Comparison of ENCODE assay signal across 8 mouse cellular contexts in the genomic region with DNA sequence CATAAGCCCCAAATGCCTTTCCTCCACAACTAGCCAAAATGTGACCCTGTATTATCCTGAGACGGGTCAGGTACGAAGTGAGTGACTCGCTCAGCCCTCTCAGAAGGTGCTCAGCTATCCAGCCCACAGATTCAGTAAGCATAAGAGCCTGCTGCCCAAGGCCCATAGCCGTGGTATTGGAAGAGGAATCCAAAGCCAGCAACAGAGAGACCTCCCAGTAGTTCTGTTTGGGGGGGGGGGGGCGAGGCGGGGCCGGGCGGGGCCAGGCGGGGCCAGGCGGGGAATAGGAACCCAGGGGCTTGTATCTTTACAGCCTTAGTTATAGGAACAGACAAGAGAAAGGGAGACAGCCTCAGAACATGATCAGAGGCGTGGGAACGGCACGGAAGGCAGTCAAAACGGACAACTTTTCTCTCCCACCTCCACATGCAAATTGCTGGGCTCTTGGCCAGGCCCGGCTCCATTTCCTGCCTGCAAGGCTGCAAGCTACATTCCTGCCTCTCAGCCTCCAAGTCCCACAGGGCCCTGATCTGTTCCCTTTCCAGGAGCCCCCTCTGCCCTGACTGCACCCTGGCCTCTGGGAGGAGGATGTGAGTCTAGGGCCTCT. TPM values are rescaled to one million over a fixed set of nuclear protein-coding genes. Genes with fewer than 3 reads are reported as not detected.
A peak's percentile ranks its signal among the peaks of the same experiment; 100 is the strongest.
DNase-seq lines count a peak whose midpoint lies in the region; ATAC-seq and TF ChIP-seq lines count a peak whose summit lies in the region.
"Had no signal": no experiment of that assay in that cellular context is flagged by ENCODE, and none has a peak within 500 bp of the region (broad histone marks: within the 10 kb centered on the region; RNA-seq: fewer than 3 reads in every experiment).

No protein-coding gene starts in this region.

- 0 out of 2 replicates have a peak overlapping the region, but pooled peaks have one; percentile 8 for H3K4me2 ChIP-seq in forebrain, embryonic 11.5 days (ENCODE audit: low read depth, low read length, severe bottlenecking)
- H3K4me2 ChIP-seq in heart, embryonic 13.5 days: peak overlapping the region; percentile 72
- peak overlapping the region; percentile 67 for H3K4me2 ChIP-seq in kidney, embryonic 15.5 days
- H3K4me2 ChIP-seq in limb, embryonic 11.5 days (ENCODE audit: low read depth, severe bottlenecking): peak overlapping the region; percentile 29
- H3K4me2 ChIP-seq in midbrain, postnatal 0 days (ENCODE audit: low read depth, low read length, poor library complexity, severe bottlenecking): peak overlapping the region; percentile 6; the same call in 1 of the 2 replicates

- H3K36me3 ChIP-seq in forebrain, embryonic 11.5 days (ENCODE audit: control insufficient read depth, insufficient read depth, low read length): no peaks in the 10 kb centered on the region
- peaks cover 11% of the 10 kb centered on the region; the same call in 1 of the 2 replicates for H3K36me3 ChIP-seq in heart, embryonic 13.5 days
- peaks cover 16% of the 10 kb centered on the region for H3K36me3 ChIP-seq in kidney, embryonic 15.5 days
- H3K36me3 ChIP-seq in limb, embryonic 11.5 days (ENCODE audit: control insufficient read depth, insufficient read depth, low read length): no peaks in the 10 kb centered on the region
- no peaks in the 10 kb centered on the region for H3K36me3 ChIP-seq in midbrain, postnatal 0 days (ENCODE audit: insufficient read depth, low read length)

- 24% methylated on average over 15 of the region's 15 CpGs for WGBS in forebrain, embryonic 11.5 days
- WGBS in heart, embryonic 13.5 days: 17% methylated on average over 11 of the region's 15 CpGs
- 15% methylated on average over 13 of the region's 15 CpGs for WGBS in kidney, embryonic 15.5 days
- 17% methylated on average over 15 of the region's 15 CpGs for WGBS in limb, embryonic 11.5 days
- 29% methylated on average over 15 of the region's 15 CpGs for WGBS in midbrain, postnatal 0 days

- H3K9me3 ChIP-seq in forebrain, embryonic 11.5 days (ENCODE audit: control insufficient read depth, low read length): no peaks in the 10 kb centered on the region
- no peaks in the 10 kb centered on the region for H3K9me3 ChIP-seq in heart, embryonic 13.5 days
- no peaks in the 10 kb centered on the region for H3K9me3 ChIP-seq in kidney, embryonic 15.5 days (replicated peaks)
- no peaks in the 10 kb centered on the region for H3K9me3 ChIP-seq in limb, embryonic 11.5 days (ENCODE audit: control insufficient read depth, low read length)
- H3K9me3 ChIP-seq in midbrain, postnatal 0 days (ENCODE audit: low read length): no peaks in the 10 kb centered on the region

- ATAC-seq in forebrain, embryonic 11.5 days (replicated peaks; ENCODE audit: low FRiP score): no peak
- ATAC-seq in heart, embryonic 13.5 days (ENCODE audit: extremely low read depth, insufficient number of reproducible peaks, low FRiP score, low TSS enrichment): 0 out of 2 replicates have a peak, but pooled peaks have one; percentile 17
- ATAC-seq in kidney, embryonic 15.5 days (replicated peaks; ENCODE audit: low FRiP score): peak; percentile 57
- no peak; the same call in 1 of the 2 replicates for ATAC-seq in limb, embryonic 11.5 days (ENCODE audit: insufficient number of reproducible peaks, low FRiP score, low TSS enrichment, low read depth)
- ATAC-seq in midbrain, postnatal 0 days (ENCODE audit: low FRiP score): no peak

- no peak overlapping the region for H3K27ac ChIP-seq in forebrain, embryonic 11.5 days (ENCODE audit: low read depth, low read length)
- H3K27ac ChIP-seq in heart, embryonic 13.5 days (replicated peaks): peak overlapping the region; percentile 91
- H3K27ac ChIP-seq in kidney, embryonic 15.5 days: peak overlapping the region; percentile 95
- H3K27ac ChIP-seq in limb, embryonic 11.5 days (replicated peaks; ENCODE audit: low read depth, low read length): peak overlapping the region; percentile 84
- H3K27ac ChIP-seq in midbrain, postnatal 0 days (ENCODE audit: low read depth, low read length): no peak overlapping the region

- DNase-seq in adrenal gland, postnatal 25 days: peak; percentile 65
- DNase-seq in forebrain, embryonic 11.5 days (ENCODE audit: low spot score): peak; percentile 60
- peak; percentile 70 for DNase-seq in limb, embryonic 11.5 days (ENCODE audit: low spot score)
- peak; percentile 41 for DNase-seq in midbrain, postnatal 0 days (ENCODE audit: low spot score)
- DNase-seq in testis, postnatal 14 days (ENCODE audit: low spot score): peak; percentile 69

- no peak overlapping the region for H3K9ac ChIP-seq in forebrain, embryonic 11.5 days (ENCODE audit: low read length)
- peak overlapping the region; percentile 54 for H3K9ac ChIP-seq in heart, embryonic 13.5 days
- no peak overlapping the region for H3K9ac ChIP-seq in kidney, embryonic 15.5 days
- peak overlapping the region; percentile 53 for H3K9ac ChIP-seq in limb, embryonic 11.5 days (ENCODE audit: low read length)
- H3K9ac ChIP-seq in midbrain, postnatal 0 days (replicated peaks; ENCODE audit: low read length, poor library complexity, severe bottlenecking): no peak overlapping the region

- peaks cover 4% of the 10 kb centered on the region; the same call in 1 of the 2 replicates for H3K27me3 ChIP-seq in forebrain, embryonic 11.5 days (ENCODE audit: control insufficient read depth, insufficient read depth, low read length)
- H3K27me3 ChIP-seq in heart, embryonic 13.5 days (replicated peaks): peaks cover 12% of the 10 kb centered on the region; the same call in 1 of the 2 replicates
- H3K27me3 ChIP-seq in kidney, embryonic 15.5 days: no peaks in the 10 kb centered on the region
- no peaks in the 10 kb centered on the region for H3K27me3 ChIP-seq in limb, embryonic 11.5 days (ENCODE audit: control insufficient read depth, insufficient read depth, low read length)
- peaks cover 1% of the 10 kb centered on the region for H3K27me3 ChIP-seq in midbrain, postnatal 0 days (ENCODE audit: insufficient read depth, low read length)

- H3K4me3 ChIP-seq in forebrain, embryonic 11.5 days (ENCODE audit: low read depth, low read length): no peak overlapping the region
- peak overlapping the region; percentile 37 for H3K4me3 ChIP-seq in heart, embryonic 13.5 days
- peak overlapping the region; percentile 22 for H3K4me3 ChIP-seq in kidney, embryonic 15.5 days (replicated peaks)
- H3K4me3 ChIP-seq in limb, embryonic 11.5 days (ENCODE audit: low read depth, low read length): peak overlapping the region; percentile 8
- no peak overlapping the region for H3K4me3 ChIP-seq in midbrain, postnatal 0 days (ENCODE audit: low read depth, low read length)

- no peak for TF ChIP-seq CTCF in midbrain, postnatal 0 days (IDR thresholded peaks at IDR 0.05)

- H3K4me1 ChIP-seq in forebrain, embryonic 11.5 days (replicated peaks; ENCODE audit: control insufficient read depth, insufficient read depth, low read length): peaks cover 7% of the 10 kb centered on the region; the same call in 1 of the 2 replicates
- H3K4me1 ChIP-seq in heart, embryonic 13.5 days: peaks cover 68% of the 10 kb centered on the region
- peaks cover 86% of the 10 kb centered on the region for H3K4me1 ChIP-seq in kidney, embryonic 15.5 days
- H3K4me1 ChIP-seq in limb, embryonic 11.5 days (ENCODE audit: control insufficient read depth, insufficient read depth, low read length): peaks cover 67% of the 10 kb centered on the region
- no peaks in the 10 kb centered on the region for H3K4me1 ChIP-seq in midbrain, postnatal 0 days (ENCODE audit: insufficient read depth, low read length)

RNA-seq across cellular contexts. Expression of a gene that starts 15.4 kb away (rescaled TPM):
- total RNA-seq in adrenal gland, postnatal 25 days (2021): 0.94 TPM in 1 of 2 replicates, not detected in the other
- 0.24 and 0.55 TPM in 2 replicates for polyA plus RNA-seq in forebrain, embryonic 11.5 days (2014; fragmentation: Nextera tagmentation; extraction: Ambion mirVana)
- 0.25 TPM in 1 of 2 replicates, not detected in the other for polyA plus RNA-seq in heart, embryonic 13.5 days (2015; fragmentation: Nextera tagmentation; extraction: Ambion mirVana)
- polyA plus RNA-seq in kidney, embryonic 15.5 days (2015; fragmentation: Nextera tagmentation; extraction: Ambion mirVana): 0.66 and 0.84 TPM in 2 replicates
- 0.26 and 0.43 TPM in 2 replicates for polyA plus RNA-seq in limb, embryonic 11.5 days (2014; fragmentation: Nextera tagmentation; extraction: Ambion mirVana)
- total RNA-seq in midbrain, postnatal 0 days (2014; rRNA removed): 0.66 and 1.2 TPM in 2 replicates
- 0.96 and 1.3 TPM in 2 replicates for polyA plus RNA-seq in midbrain, postnatal 0 days (2015; fragmentation: Nextera tagmentation; extraction: Ambion mirVana)

RNA-seq across cellular contexts. Expression of a gene that starts 31.2 kb away (rescaled TPM):
- total RNA-seq in adrenal gland, postnatal 25 days (2021): 0.95 and 3.7 TPM in 2 replicates
- polyA plus RNA-seq in forebrain, embryonic 11.5 days (2014; fragmentation: Nextera tagmentation; extraction: Ambion mirVana): 0.16 and 0.45 TPM in 2 replicates
- 0.66 and 1.5 TPM in 2 replicates for polyA plus RNA-seq in heart, embryonic 13.5 days (2015; fragmentation: Nextera tagmentation; extraction: Ambion mirVana)
- 6.1 and 8.4 TPM in 2 replicates for polyA plus RNA-seq in kidney, embryonic 15.5 days (2015; fragmentation: Nextera tagmentation; extraction: Ambion mirVana)
- 0.21 and 0.44 TPM in 2 replicates for polyA plus RNA-seq in limb, embryonic 11.5 days (2014; fragmentation: Nextera tagmentation; extraction: Ambion mirVana)
- 1.1 and 2.4 TPM in 2 replicates for total RNA-seq in midbrain, postnatal 0 days (2014; rRNA removed)
- 1.7 and 1.8 TPM in 2 replicates for polyA plus RNA-seq in midbrain, postnatal 0 days (2015; fragmentation: Nextera tagmentation; extraction: Ambion mirVana)
- total RNA-seq: common myeloid progenitor, adult 5-6 weeks had no signal

RNA-seq across cellular contexts. Expression of a gene that starts 33.0 kb away (rescaled TPM):
- 0.81 and 1.0 TPM in 2 replicates for total RNA-seq in adrenal gland, postnatal 25 days (2021)
- polyA plus RNA-seq in forebrain, embryonic 11.5 days (2014; fragmentation: Nextera tagmentation; extraction: Ambion mirVana): 0.32 and 0.33 TPM in 2 replicates
- 0.06 and 0.08 TPM in 2 replicates for polyA plus RNA-seq in heart, embryonic 13.5 days (2015; fragmentation: Nextera tagmentation; extraction: Ambion mirVana)
- polyA plus RNA-seq in kidney, embryonic 15.5 days (2015; fragmentation: Nextera tagmentation; extraction: Ambion mirVana): 1.2 and 1.5 TPM in 2 replicates
- polyA plus RNA-seq in limb, embryonic 11.5 days (2014; fragmentation: Nextera tagmentation; extraction: Ambion mirVana): 0.12 and 0.26 TPM in 2 replicates
- total RNA-seq in midbrain, postnatal 0 days (2014; rRNA removed): 0.16 and 0.42 TPM in 2 replicates
- 0.25 and 0.27 TPM in 2 replicates for polyA plus RNA-seq in midbrain, postnatal 0 days (2015; fragmentation: Nextera tagmentation; extraction: Ambion mirVana)
- total RNA-seq: common myeloid progenitor, adult 5-6 weeks had no signal

Comparison
In these comparisons a context has a peak if more than half of its experiments do, and no peak if none do; other contexts are left out.
1. ATAC-seq: peak in heart, embryonic 13.5 days (single experiment) and kidney, embryonic 15.5 days (single experiment); none in forebrain, embryonic 11.5 days (single experiment), limb, embryonic 11.5 days (single experiment) and midbrain, postnatal 0 days (single experiment).
2. H3K27ac ChIP-seq: peak in heart, embryonic 13.5 days (single experiment), kidney, embryonic 15.5 days (single experiment) and limb, embryonic 11.5 days (single experiment); none in forebrain, embryonic 11.5 days (single experiment) and midbrain, postnatal 0 days (single experiment).
3. H3K4me2 ChIP-seq: peak in every context shown above with its lines; median percentile 72 in heart, embryonic 13.5 days; 67 in kidney, embryonic 15.5 days; 29 in limb, embryonic 11.5 days; 8 in forebrain, embryonic 11.5 days; 6 in midbrain, postnatal 0 days.
4. H3K4me3 ChIP-seq: peak in heart, embryonic 13.5 days (single experiment), kidney, embryonic 15.5 days (single experiment) and limb, embryonic 11.5 days (single experiment); none in forebrain, embryonic 11.5 days (single experiment) and midbrain, postnatal 0 days (single experiment).
5. H3K9ac ChIP-seq: peak in heart, embryonic 13.5 days (single experiment) and limb, embryonic 11.5 days (single experiment); none in forebrain, embryonic 11.5 days (single experiment), kidney, embryonic 15.5 days (single experiment) and midbrain, postnatal 0 days (single experiment).
6. Peak in every context shown above with its lines, with median percentiles within 50 percentile points of each other: DNase-seq.